In genomic region chr2:167367325-167367724, GRCm38 (mm10) we compare ENCODE assay signal across 13 mouse cellular contexts. TPM values are rescaled to one million over a fixed set of nuclear protein-coding genes. Genes with fewer than 3 reads are reported as not detected.
DNase-seq lines count a peak whose midpoint lies in the region; ATAC-seq and TF ChIP-seq lines count a peak whose summit lies in the region.
"Had no signal": no experiment of that assay in that cellular context is flagged by ENCODE, and none has a peak within 500 bp of the region (broad histone marks: within the 10 kb centered on the region; RNA-seq: fewer than 3 reads in every experiment).

No protein-coding gene starts in this region.

- H3K4me3 ChIP-seq in liver, embryonic 11.5 days (ENCODE audit: low read depth, low read length), result no peak overlapping the region
- H3K4me3 ChIP-seq in ES-Bruce4 (ENCODE audit: low read depth, low read length), result no peak overlapping the region
- no peak overlapping the region for H3K4me3 ChIP-seq in stomach, postnatal 0 days (ENCODE audit: low read depth, low read length)
- H3K4me3 ChIP-seq: intestine, embryonic 15.5 days; limb, embryonic 15.5 days had no signal

- ATAC-seq in liver, embryonic 11.5 days (replicated peaks; ENCODE audit: low FRiP score), result no peak
- peak; percentile 67 for ATAC-seq in inflammation-experienced regulatory T-cells, adult 6 months
- ATAC-seq in stomach, postnatal 0 days (ENCODE audit: low FRiP score, low TSS enrichment), result no peak

- 0 out of 2 replicates have a peak, but pooled peaks cover 2% of the 10 kb centered on the region for H3K9me3 ChIP-seq in liver, embryonic 11.5 days (ENCODE audit: control insufficient read depth, low read length)
- no peaks in the 10 kb centered on the region for H3K9me3 ChIP-seq in ES-Bruce4 (replicated peaks; ENCODE audit: control insufficient read depth, insufficient read depth, low read length, poor library complexity, severe bottlenecking)
- H3K9me3 ChIP-seq in stomach, postnatal 0 days (ENCODE audit: control insufficient read depth, low read length), result no peaks in the 10 kb centered on the region
- H3K9me3 ChIP-seq: intestine, embryonic 15.5 days; limb, embryonic 15.5 days had no signal

- no peak for TF ChIP-seq POLR2A in ES-Bruce4 (IDR thresholded peaks at IDR 0.05; ENCODE audit: insufficient read depth, low read length)

- WGBS in liver, embryonic 11.5 days, result 25% methylated on average over 7 of the region's 7 CpGs
- WGBS in stomach, postnatal 0 days, result 39% methylated on average over 7 of the region's 7 CpGs

- H3K27me3 ChIP-seq in liver, embryonic 11.5 days (replicated peaks; ENCODE audit: control insufficient read depth, insufficient read depth, low read length), result no peaks in the 10 kb centered on the region
- no peaks in the 10 kb centered on the region for H3K27me3 ChIP-seq in ES-Bruce4 (ENCODE audit: control insufficient read depth, insufficient read depth, low read length, poor library complexity, severe bottlenecking)
- no peaks in the 10 kb centered on the region for H3K27me3 ChIP-seq in stomach, postnatal 0 days (ENCODE audit: control insufficient read depth, insufficient read depth, low read length)
- H3K27me3 ChIP-seq: intestine, embryonic 15.5 days; limb, embryonic 15.5 days had no signal

- peak; percentile 26 for DNase-seq in liver
- no peak for DNase-seq in liver, embryonic 11.5 days (ENCODE audit: low spot score)
- peak; percentile 45 for DNase-seq in stomach, postnatal 0 days (ENCODE audit: low spot score)
- no peak for DNase-seq in kidney, postnatal 36 days
- no peak for DNase-seq in gastrocnemius, adult 18-20 months (ENCODE audit: low spot score)
- no peak for DNase-seq in embryo, embryonic 9.5 days (ENCODE audit: extremely low spot score)
- DNase-seq: cerebellum, postnatal 14 days; heart, adult 18-20 months; midbrain, embryonic 14.5 days had no signal

- TF ChIP-seq EP300 in ES-Bruce4 (IDR thresholded peaks at IDR 0.05; ENCODE audit: insufficient read depth, low read depth, low read length), result no peak
- TF ChIP-seq EP300 in stomach, postnatal 0 days (optimal IDR thresholded peaks at IDR 0.05), result no peak

- no peaks in the 10 kb centered on the region for H3K36me3 ChIP-seq in liver, embryonic 11.5 days (ENCODE audit: control insufficient read depth, insufficient read depth, low read length)
- H3K36me3 ChIP-seq in ES-Bruce4 (ENCODE audit: control insufficient read depth, insufficient read depth, low read length, poor library complexity, severe bottlenecking), result no peaks in the 10 kb centered on the region
- H3K36me3 ChIP-seq in stomach, postnatal 0 days (ENCODE audit: control insufficient read depth, insufficient read depth, low read length), result no peaks in the 10 kb centered on the region
- H3K36me3 ChIP-seq: intestine, embryonic 15.5 days; limb, embryonic 15.5 days had no signal

- no peak overlapping the region for H3K9ac ChIP-seq in liver, embryonic 11.5 days (ENCODE audit: low read depth, low read length)
- peak overlapping the region; percentile 64; the same call in 1 of the 2 replicates for H3K9ac ChIP-seq in ES-Bruce4 (ENCODE audit: low read depth, poor library complexity, severe bottlenecking)
- no peak overlapping the region for H3K9ac ChIP-seq in stomach, postnatal 0 days (ENCODE audit: low read length)
- H3K9ac ChIP-seq: intestine, embryonic 15.5 days; limb, embryonic 15.5 days had no signal

- H3K4me2 ChIP-seq in liver, embryonic 11.5 days, result no peak overlapping the region; the same call in 1 of the 2 replicates
- no peak overlapping the region for H3K4me2 ChIP-seq in stomach, postnatal 0 days (replicated peaks; ENCODE audit: low read depth)
- H3K4me2 ChIP-seq: intestine, embryonic 15.5 days; limb, embryonic 15.5 days had no signal

- H3K27ac ChIP-seq in liver, embryonic 11.5 days (ENCODE audit: low read depth, low read length), result no peak overlapping the region; the same call in 1 of the 2 replicates
- no peak overlapping the region for H3K27ac ChIP-seq in ES-Bruce4 (ENCODE audit: insufficient read depth, low read length)
- H3K27ac ChIP-seq in stomach, postnatal 0 days (replicated peaks), result no peak overlapping the region
- H3K27ac ChIP-seq: intestine, embryonic 15.5 days; limb, embryonic 15.5 days had no signal

- TF ChIP-seq CTCF in ES-Bruce4 (IDR thresholded peaks at IDR 0.05; ENCODE audit: low read depth, low read length), result no peak
- TF ChIP-seq CTCF in stomach, postnatal 0 days (IDR thresholded peaks at IDR 0.05; ENCODE audit: low read depth), result no peak

- no peaks in the 10 kb centered on the region for H3K4me1 ChIP-seq in liver, embryonic 11.5 days (replicated peaks; ENCODE audit: control insufficient read depth, insufficient read depth, low read length)
- H3K4me1 ChIP-seq in ES-Bruce4 (ENCODE audit: control insufficient read depth, insufficient read depth, low read length), result no peaks in the 10 kb centered on the region
- no peaks in the 10 kb centered on the region for H3K4me1 ChIP-seq in stomach, postnatal 0 days (replicated peaks; ENCODE audit: control insufficient read depth, insufficient read depth)
- H3K4me1 ChIP-seq: intestine, embryonic 15.5 days; limb, embryonic 15.5 days had no signal

RNA-seq across cellular contexts. Expression of gene B4galt5, which starts 18.3 kb away (rescaled TPM):
- polyA plus RNA-seq in liver, embryonic 11.5 days (2014; fragmentation: Nextera tagmentation; extraction: Ambion mirVana), result 8.0 and 11.8 TPM in 2 replicates
- 23.9 and 30.5 TPM in 2 replicates for polyA plus RNA-seq in ES-Bruce4 (2011; ENCODE audit: insufficient read depth, insufficient read length, low read depth, missing spikeins)
- polyA plus RNA-seq in inflammation-experienced regulatory T-cells, adult 6 months (2017; shearing (Covaris generic)), result 10 to 100 TPM in 1 of 3 experiments, 1 to 10 TPM in 2; 5.1 to 16.7 (median 5.2) TPM
- 4.5 and 6.0 TPM in 2 replicates for polyA plus RNA-seq in stomach, postnatal 0 days (2015; fragmentation: Nextera tagmentation; extraction: Ambion mirVana)
- total RNA-seq in gastrocnemius, adult 18-20 months (2021), result 1 to 10 TPM; 6.9 to 7.9 TPM

RNA-seq across cellular contexts. Expression of gene Slc9a8, which starts 54.2 kb away (rescaled TPM):
- 22.0 and 23.8 TPM in 2 replicates for polyA plus RNA-seq in liver, embryonic 11.5 days (2014; fragmentation: Nextera tagmentation; extraction: Ambion mirVana)
- polyA plus RNA-seq in ES-Bruce4 (2011; ENCODE audit: insufficient read depth, insufficient read length, low read depth, missing spikeins), result 44.8 and 49.1 TPM in 2 replicates
- 10 to 100 TPM; 28.6 to 62.5 (median 41.6) TPM for polyA plus RNA-seq in inflammation-experienced regulatory T-cells, adult 6 months (2017; shearing (Covaris generic))
- polyA plus RNA-seq in stomach, postnatal 0 days (2015; fragmentation: Nextera tagmentation; extraction: Ambion mirVana), result 10.4 and 11.8 TPM in 2 replicates
- 10 to 100 TPM; 24.5 to 26.0 TPM for total RNA-seq in gastrocnemius, adult 18-20 months (2021)

Comparison
In these comparisons a context has a peak if more than half of its experiments do, and no peak if none do; other contexts are left out.
1. DNase-seq: peak in liver (single experiment) and stomach, postnatal 0 days (single experiment); none in liver, embryonic 11.5 days (single experiment), kidney, postnatal 36 days (0 of 2), gastrocnemius, adult 18-20 months (single experiment) and embryo, embryonic 9.5 days (single experiment).